Mouse (Mus musculus) C2C12 (cell line): ENCODE data around the gene Pafah2.

Source experiments
- CTCF ChIP-seq: IDR thresholded peaks from one replicate; pipeline ENCODE4 v1.5.1; 2011; ENCODE audit not compliant: control insufficient read depth, insufficient read depth, insufficient read length
- MAX ChIP-seq: IDR thresholded peaks from one replicate; pipeline ENCODE4 v1.6.1; 2011; ENCODE audit warnings: mild to moderate bottlenecking, control low read depth
- MYOD1 ChIP-seq: IDR thresholded peaks from one replicate; pipeline ENCODE4 v1.6.1; 2011; ENCODE audit warnings: low read depth; ENCODE audit not compliant: control insufficient read depth, insufficient read length
- MYOG ChIP-seq: IDR thresholded peaks from one replicate; pipeline ENCODE4 v1.6.1; 2011; ENCODE audit not compliant: control insufficient read depth, insufficient read length; ENCODE audit errors: extremely low read depth
- USF1 ChIP-seq: IDR thresholded peaks from one replicate; pipeline ENCODE4 v1.6.1; 2011; ENCODE audit warnings: low read depth, mild to moderate bottlenecking, control low read depth, moderate library complexity

DNA sequence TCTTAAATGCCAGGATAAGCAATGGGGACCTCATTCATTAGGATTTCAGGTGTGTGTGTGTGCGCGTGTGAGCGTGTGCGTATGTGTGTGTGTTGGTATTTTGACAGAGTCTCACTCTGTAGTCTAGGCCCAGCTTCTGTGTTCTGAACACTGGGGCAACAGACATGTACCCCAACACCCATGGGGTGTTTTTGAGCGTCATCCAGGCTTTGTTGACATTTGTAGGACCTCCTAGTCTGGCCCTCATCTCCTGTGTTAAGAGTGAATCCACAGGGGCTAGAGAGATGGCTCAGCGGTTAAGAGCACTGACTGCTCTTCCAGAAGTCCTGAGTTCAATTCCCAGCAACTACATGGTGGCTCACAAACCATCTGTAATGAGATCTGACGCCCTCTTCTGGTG, 978 bp upstream of the Pafah2 start:
- TF ChIP-seq CTCF (no peak), MYOG (no peak), USF1 (no peak), MYOD1 (no peak), MAX (no peak)
